Mouse (Mus musculus) erythroid progenitor cell, adult 5-6 weeks (primary cell): ENCODE data around the gene Wdr76. TPM values are rescaled to one million over a fixed set of nuclear protein-coding genes. Genes with fewer than 3 reads are reported as not detected.
"Not testable (repeated sequence)": the region's sequence is repeated elsewhere in the genome, so short reads cannot be mapped to it uniquely, and the experiment has no call there.

Experiments used
- ATAC-seq: replicated peaks from 2 replicates; pipeline ENCODE4 v1.8.0; 2016; ENCODE audit warnings: moderate number of reproducible peaks, mild to moderate bottlenecking, moderate TSS enrichment, inconsistent platforms; ENCODE audit not compliant: poor library complexity, low FRiP score, severe bottlenecking
- total RNA-seq, 2 experiments: library from RNA; stranded (forward) in 1 of 2; stranded (reverse) in 1 of 2; fragments of 150-400 nt in 1 of 2; fragments of 186-747, 209-891 nt in 1 of 2; gene quantifications; 2 replicates each; pipeline versions ENCODE4 v1.2.3 to v1.2.4; 2015 to 2017; ENCODE audit warnings: low replicate concordance in 2 of 2

The Wdr76 gene
- total RNA-seq (2015; ENCODE audit: low replicate concordance) = 34.2 and 39.0 TPM in 2 replicates
- 35.3 and 44.8 TPM in 2 replicates for total RNA-seq (2017; ENCODE audit: low replicate concordance)

- peak; percentile 94 for ATAC-seq
These were observed at the start of gene Wdr76, which contains the start of gene Mfap1a for GRCm38 (mm10) chr2:121505942-121506882. Wdr76 (plus strand) TSS chr2:121506723. Mfap1a (minus strand) TSS chr2:121506665.

GRCm38 (mm10) chr2:121460071-121460470 lies 46.5 kb upstream of the Wdr76 start:
- no peak for ATAC-seq

- not testable (repeated sequence) for ATAC-seq
These were observed 37.5 kb upstream of the Wdr76 start for GRCm38 (mm10) chr2:121468982-121469381.

GRCm38 (mm10) chr2:121472783-121473182 lies 33.7 kb upstream of the Wdr76 start:
- not testable (repeated sequence) for ATAC-seq

GRCm38 (mm10) chr2:121473301-121474179 lies 33.0 kb upstream of the Wdr76 start, which contains the start of gene Mfap1b:
Mfap1b (minus strand) TSS chr2:121474067.
- peak; percentile 98 for ATAC-seq

- peak; percentile 60 for ATAC-seq
These were observed 32.4 kb upstream of the Wdr76 start for GRCm38 (mm10) chr2:121474180-121474535.

GRCm38 (mm10) chr2:121475306-121475705 lies 31.2 kb upstream of the Wdr76 start:
- ATAC-seq = not testable (repeated sequence)

GRCm38 (mm10) chr2:121477491-121478266 lies 28.8 kb upstream of the Wdr76 start:
- ATAC-seq = no peak

- peak; percentile 70 for ATAC-seq
These were observed 26.0 kb upstream of the Wdr76 start for GRCm38 (mm10) chr2:121480498-121480897.

- peak; percentile 71 for ATAC-seq
These were observed 25.6 kb upstream of the Wdr76 start for GRCm38 (mm10) chr2:121480916-121481315.

GRCm38 (mm10) chr2:121483576-121483975 lies 22.9 kb upstream of the Wdr76 start:
- no peak for ATAC-seq

GRCm38 (mm10) chr2:121484403-121484802 lies 22.1 kb upstream of the Wdr76 start:
- not testable (repeated sequence) for ATAC-seq

- not testable (repeated sequence) for ATAC-seq
These were observed 5.0 kb upstream of the Wdr76 start for GRCm38 (mm10) chr2:121501550-121501949.

- ATAC-seq = no peak
These were observed 839 bp downstream of the Wdr76 start for GRCm38 (mm10) chr2:121507173-121507950.

- ATAC-seq = no peak
These were observed 1.4 kb downstream of the Wdr76 start for GRCm38 (mm10) chr2:121507951-121508330.

- ATAC-seq = peak; percentile 67
These were observed 3.1 kb downstream of the Wdr76 start for GRCm38 (mm10) chr2:121509584-121509983.

- ATAC-seq = no peak
These were observed 4.9 kb downstream of the Wdr76 start for GRCm38 (mm10) chr2:121511401-121511800.

- not testable (repeated sequence) for ATAC-seq
These were observed 6.7 kb downstream of the Wdr76 start for GRCm38 (mm10) chr2:121512991-121513765.
